Mouse (Mus musculus) bone marrow macrophage, adult 2 months (primary cell): ENCODE results near the gene Cdpf1.

ENCODE experiments used
- CTCF ChIP-seq: IDR thresholded peaks from 2 replicates; pipeline ENCODE4 v1.5.1; 2012; ENCODE audit warnings: low read depth, mild to moderate bottlenecking, low read length, moderate library complexity
- POLR2A ChIP-seq: IDR thresholded peaks from 2 replicates; pipeline ENCODE4 v1.6.1; 2012; ENCODE audit warnings: mild to moderate bottlenecking, low read depth, low read length, borderline replicate concordance

DNA sequence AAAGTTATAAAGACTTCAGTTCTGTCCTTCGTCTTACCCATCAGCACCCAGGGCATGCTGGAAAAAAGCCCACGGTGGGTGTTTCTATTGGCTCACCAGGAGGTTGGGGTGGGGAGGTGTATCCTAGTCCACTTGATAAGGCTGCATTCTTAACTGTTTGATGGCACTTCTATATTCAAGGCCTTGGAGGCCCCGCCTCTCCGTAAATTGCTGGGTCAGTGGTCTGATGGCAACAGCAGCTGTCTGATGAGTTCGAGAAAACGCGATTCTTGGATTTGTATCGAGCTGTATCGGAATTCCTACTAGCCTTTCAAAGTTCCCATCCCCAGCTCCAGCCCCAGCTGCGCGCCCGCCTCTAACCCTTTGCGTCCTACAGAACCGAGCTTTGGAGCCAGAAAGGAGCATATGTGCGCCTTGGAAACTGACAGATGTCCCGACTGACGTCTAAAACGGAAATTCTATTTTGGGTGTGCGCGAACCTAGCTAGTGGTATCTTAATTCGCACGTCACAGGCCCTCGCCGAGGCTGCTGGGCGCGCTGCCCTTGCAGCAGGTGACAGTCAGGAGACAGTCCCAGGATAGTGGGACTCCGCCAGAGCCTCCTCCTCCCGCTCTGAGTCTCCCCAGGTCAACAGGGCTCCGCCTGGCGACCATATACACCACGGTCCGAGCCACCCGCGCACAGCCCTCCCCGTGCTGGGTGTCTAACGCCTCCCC is 533 bp downstream of the Cdpf1 start:
- TF ChIP-seq CTCF = no peak
- no peak for TF ChIP-seq POLR2A
